Mouse (Mus musculus): ENCODE measurements around the gene Zfyve28.

GRCm38 (mm10) chr5:34217756-34218155, 70.5 kb downstream of the Zfyve28 start:
- no peak for TF ChIP-seq CTCF (IDR thresholded peaks at IDR 0.05; ENCODE audit: low read depth, low read length)
- TF ChIP-seq POLR2A (IDR thresholded peaks at IDR 0.05; ENCODE audit: extremely low read depth, insufficient read depth, low read length): no peak
